Mouse (Mus musculus) T-cell, adult 2 months (primary cell): ENCODE data around the gene Plppr2.

Source experiments
- DNase-seq: peaks from one replicate; pipeline ENCODE4 v3.0.0; 2022; ENCODE audit warnings: low spot score

Gene Plppr2

DNA sequence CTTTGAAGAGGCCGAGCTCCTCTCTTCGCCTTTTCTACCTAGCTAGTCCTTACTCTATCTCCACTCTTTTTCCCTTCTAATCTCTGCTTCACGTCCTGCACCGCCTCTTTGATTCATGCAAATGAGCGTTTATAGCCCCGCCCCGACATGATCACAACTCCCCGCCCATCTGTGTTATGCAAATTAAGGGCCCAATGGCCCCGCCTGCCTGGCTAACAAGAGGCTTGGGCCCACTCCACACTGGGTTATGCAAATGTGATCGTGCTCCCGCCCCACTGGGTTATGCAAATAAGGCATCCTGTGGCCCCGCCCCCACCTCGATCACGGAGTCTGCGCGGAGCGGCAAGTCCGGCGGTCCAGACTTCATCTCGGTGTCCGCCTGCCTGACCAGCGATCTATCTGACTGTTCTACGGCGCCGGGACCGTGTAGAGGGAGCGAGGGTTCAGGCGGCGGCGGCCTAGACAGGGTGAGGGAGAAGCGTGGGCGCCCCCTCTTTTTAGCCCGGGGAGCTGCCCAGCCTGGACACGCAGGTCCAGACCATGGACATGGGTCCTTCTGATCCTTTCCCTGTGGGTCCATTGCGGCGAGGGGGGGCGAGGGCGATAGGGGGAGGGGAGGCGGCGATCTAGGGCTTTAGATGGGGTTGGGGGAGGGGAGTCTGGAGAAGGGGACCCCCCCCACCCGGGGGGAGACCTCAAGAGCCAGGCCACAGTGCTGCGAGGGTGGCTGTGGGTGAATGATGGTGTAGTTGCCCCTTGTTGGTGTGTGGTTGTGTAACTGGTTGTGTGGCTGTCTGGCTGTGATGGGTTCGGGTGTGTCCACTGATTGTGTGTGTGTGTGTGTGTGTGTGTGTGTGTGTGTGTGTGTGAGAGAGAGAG is at the start of gene Plppr2:
Gene Plppr2, plus strand, starts transcription at position 342 of the 879 bp plus-strand sequence.
- peak; percentile 87 for DNase-seq

DNA sequence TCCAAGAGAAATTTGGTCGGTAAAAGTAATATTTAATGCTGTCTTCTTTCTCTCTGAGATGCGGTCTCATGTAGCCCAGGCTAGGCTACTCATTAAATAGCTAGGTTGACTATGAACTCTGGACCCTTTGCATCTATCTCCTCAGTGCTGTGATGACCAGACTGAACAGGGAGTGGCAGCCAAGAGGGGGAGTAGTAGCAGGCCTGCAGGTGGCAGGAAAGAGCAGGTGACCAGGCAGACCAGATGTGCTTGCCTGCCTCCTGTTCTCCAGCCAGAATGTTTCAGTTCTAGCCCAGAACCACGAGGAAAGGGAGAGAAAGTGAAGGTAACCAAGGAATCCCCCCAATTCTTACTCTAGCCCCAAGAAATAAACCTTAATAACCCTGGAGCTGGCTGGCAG is 47.6 kb upstream of the Plppr2 start:
- DNase-seq: no peak

DNA sequence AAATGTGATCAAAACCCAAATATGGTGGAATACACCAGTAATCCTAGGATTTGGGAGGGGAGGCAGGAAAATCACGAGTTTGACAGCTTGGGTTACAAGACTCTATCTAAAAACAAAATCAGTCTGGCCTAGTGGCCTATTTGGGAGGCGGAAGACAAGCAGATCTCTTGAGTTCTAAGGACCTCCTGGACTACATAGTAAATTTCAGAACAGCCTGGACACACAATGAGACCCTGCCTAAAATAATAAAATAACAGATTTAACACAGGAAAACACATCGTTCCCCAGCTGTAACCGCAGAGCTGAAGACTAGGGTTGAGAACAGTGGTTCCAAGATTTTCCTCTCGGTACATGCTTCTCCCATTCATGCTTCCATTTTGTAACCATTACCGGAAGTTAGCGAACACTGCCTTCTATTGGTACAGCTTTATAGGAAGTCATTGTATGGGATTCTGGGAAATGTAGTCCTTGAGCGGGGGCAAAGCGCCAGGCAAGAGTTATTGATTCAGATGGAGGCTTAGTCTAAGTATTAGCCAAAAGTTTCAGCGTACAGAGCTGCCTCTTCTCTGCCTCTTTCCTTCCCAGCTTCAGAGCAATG is 35.5 kb upstream of the Plppr2 start:
- DNase-seq: peak; percentile 53

DNA sequence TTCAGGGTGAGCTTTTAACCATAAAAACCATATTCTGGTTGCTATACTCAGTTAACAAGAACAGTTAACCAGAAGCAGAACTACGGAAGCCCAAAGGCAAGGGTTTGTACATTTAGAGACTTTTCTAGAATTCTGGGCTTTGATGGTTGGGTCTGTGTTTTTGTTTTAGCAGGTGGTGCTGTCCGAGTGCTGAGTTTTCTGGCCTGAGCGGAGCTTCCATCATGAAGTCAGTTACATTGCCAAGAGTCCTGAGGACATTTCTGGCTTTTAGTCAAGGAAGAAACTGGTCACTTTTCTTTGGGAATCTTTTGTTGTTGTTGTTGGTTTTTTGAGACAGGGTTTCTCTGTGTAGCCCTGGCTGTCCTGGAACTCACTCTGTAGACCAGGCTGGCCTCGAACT is 32.8 kb upstream of the Plppr2 start:
- no peak for DNase-seq

DNA sequence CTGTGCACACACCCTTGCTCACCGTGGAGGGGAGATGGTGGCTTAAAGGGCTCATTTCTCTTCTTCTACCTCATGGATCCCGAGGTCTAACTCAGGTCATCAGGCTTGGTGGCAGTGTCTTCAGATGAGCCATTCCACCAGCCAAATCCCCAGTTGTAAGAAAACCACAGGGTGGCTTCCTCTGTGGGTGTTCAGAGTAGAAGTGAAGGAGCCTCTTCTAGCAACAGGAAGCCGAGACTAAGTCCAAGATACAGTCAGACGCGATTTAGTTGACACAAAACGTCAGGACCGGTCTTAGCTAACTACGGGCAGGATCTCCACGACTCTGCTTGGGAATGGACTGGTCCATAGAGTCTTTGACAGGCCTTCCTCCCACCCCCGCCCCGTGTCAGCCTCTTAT is 28.6 kb upstream of the Plppr2 start:
- peak; percentile 28 for DNase-seq

DNA sequence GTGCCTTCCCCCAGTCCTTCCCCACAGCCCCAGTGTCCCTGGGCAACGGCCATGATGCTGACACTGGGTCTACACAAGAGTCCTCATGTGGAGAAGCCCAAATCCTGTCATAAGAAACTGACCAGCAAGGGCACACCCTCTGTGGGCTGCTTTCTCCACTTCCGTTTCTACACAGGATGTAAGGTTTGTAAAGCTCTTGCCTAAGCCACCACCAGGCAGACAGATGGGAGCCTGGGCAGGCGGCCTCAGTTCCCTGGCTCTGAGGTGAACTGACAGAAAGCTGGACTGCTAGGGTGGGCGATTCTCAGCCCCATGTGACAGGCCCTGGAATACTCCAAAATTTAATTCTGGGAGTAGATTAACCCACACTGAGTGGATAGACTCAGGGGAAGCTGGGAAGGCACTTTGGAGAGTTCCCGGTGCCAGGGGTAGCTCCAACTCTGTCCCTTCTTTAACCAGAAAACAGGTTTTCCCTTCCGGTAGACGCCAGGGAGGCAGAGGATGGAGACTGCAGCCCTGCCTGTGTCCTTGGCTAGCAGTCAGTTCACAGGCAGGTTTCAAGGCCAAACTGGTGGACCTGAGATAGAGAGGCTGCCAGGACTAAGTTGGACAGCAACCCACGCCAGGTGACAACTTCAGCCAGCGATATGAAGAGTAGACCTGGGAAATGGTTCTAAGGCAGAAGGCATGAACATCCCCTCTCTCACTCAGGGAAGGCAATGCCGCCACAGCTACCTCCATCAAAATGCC is 27.2 kb upstream of the Plppr2 start:
- DNase-seq: no peak

DNA sequence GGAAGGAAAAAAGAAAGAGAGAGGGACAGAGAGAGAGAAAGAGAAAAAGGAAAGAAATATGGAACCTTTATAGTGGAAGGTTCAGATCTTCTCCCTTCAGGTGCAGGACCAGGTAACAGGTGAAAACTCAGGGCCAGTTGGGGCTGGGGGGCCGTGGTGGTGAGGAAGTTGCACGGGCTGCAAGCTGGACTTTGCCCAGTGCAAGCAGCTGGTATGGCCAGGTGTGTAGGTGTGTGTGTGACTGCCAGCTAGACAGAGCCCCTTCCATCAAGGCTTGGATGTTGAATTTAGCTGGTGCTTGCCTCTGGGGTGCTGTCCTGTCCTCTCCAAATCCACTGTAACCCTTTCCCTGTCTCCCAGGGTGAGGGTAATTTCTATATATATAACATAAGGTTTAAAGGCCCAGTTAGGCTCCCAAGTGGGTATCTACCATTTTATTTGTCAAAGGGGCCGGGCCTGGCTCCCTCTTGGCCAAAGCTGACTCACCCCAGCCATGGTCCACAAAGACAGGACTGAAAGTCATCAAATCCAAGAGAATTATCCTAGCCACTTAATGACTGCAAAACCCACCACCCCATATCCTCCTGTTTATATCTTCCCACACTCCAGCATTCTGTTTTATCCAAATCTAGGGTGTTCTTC is 19.9 kb upstream of the Plppr2 start:
- DNase-seq: no peak

DNA sequence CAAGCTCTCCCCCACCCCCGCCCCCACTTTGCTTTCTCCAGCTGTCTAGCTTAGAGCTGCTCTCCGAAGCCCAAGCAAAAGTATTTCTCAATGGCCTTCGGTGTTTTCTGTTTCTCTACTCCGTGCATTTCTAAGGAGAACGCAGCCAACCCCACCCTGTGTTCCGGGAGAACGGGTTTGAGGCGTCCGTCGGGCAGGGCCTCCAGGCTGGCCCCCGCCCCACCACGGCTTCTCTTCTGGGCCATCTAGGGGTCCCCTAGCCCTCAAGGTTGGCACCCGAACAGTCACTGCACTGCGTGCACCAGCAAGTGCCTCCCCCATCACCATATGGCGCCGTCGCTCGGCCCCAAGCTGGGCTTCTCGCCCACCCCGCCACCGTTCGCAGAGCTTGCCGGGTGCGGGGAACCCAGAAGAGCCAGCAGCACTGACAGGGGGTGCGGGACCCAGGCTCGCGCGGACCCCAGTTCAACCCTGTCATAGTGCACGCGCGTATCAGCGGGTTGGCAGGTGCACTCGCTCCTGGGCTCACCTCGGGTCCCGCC is 19.3 kb upstream of the Plppr2 start:
- no peak for DNase-seq

DNA sequence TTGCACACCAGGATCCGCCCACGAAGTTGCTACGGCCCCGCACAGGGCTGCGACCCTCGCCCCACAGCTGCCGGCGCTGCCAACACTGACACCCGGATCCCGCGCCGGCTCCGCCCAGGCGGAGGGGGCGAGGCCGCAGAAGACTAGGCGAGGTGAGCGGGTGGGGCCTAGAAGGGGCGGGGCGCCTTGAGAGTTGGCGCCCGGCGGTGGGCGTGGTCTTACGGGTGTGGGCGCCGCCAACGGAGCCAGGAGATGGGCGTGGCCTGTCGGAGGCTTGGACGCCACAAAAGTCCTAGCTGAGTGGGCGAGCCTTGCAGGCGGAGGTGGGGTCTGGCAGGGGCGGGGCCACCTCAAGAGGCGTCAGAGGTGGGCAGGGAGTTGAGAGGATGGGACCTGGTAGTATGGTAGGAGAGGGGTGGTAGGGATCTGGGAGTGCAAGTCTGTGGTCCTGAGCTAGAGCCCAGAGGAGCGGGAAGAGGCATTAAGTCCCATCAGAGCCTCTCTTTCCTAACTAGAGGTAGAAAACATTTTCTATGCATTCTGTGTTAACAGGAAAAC is 18.7 kb upstream of the Plppr2 start, which contains the start of gene Rab3d:
Gene Rab3d, minus strand, starts transcription at position 158 of the 558 bp plus-strand sequence.
- DNase-seq: peak; percentile 89

DNA sequence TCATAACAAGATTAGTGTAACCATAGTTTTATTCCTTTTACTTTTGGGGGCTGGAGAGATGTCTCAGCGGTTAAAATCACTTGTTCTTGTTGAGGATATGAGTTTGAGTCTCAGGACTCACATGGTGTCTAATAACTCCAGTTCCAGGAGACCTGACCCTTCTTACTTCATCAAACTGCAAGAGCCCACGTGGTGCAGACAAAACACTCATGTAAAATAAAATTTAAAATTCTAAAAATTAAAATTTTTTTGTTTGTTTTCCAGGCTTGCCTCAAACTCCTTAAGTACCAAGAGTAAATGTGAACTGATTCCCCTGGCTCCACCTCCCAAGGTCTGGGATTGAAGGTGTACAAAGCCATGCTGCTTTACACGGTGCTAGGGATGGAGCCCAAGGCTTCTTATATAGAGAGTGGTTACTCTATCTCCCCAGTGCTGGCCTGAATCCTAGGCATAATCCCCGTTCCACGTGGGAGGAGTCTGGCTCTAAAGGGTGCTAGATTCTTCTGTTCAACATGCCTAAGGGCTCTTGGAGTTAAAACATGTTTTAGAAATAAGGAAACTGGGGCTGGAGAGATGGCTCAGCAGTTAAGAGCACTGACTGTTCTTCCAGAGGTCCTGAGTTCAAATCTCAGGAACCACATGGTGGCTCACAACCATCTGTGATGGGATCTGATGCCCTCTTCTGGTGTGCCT is 18.0 kb upstream of the Plppr2 start:
- DNase-seq: no peak

DNA sequence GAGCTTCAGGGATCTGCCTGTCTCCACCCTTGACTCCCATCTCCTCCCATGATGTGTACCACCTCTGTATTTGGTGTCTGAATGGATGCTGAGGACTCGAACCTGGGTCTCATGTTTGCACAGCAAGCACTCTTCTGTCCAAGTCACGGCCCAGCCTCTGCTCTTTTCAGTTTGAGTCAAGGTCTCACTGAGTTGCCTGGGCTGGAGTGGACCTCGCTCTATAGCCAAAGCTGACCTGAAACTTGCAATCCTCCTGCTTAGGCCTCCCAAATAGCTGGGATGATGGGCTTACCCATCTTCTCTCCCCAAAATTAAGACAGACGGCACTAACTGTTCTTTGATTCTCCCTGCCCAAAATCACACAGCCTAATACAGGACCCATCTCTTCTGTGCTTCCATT is 13.8 kb upstream of the Plppr2 start:
- no peak for DNase-seq

DNA sequence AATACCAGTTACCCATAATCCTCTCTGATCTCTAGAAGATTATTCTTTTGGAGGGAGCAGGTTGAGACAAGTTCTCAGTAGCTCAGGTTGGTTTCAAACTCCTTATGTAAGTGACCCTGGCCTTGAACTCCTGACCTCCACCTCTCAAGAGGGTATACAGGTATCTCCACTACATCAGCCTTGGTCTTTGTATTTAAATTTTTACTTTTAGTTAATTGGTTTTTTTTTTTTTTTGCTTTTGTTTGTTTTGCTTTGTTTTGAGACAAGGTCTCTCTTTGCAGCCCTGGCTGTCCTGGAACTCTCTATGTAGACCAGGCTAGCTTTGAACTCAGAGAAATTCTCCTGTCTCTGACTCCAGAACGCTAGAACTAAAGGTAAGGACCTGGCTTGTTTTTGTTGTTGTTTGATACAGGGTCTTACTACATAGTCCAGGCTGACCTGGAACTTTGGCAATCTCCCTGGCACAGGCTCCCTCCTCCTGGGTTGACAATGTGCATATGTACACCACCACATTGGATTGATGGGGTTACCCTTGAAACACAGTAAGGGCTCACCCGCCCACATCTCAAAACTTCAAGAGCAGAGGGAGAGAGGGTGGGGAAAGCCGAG is 13.2 kb upstream of the Plppr2 start:
- no peak for DNase-seq

DNA sequence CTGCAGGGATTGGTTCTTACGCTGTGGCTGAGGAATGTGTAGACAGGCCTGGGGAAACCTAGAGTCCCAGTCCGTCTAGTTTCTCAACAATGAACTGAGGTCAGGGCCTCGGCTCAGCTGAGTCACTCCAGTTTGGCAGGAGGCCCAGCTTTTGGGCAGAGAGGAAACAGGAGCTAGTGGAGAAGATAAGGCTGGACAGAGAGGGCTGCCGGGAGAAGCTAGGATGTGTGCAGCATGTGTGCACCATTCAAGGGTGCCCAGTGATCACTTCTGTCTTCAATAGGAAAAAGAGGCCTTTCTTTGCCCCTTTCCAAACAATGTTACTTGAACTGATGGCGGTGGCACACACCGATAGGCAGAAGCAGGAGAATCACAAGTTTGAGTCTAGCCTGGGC is 12.7 kb upstream of the Plppr2 start:
- DNase-seq: no peak

DNA sequence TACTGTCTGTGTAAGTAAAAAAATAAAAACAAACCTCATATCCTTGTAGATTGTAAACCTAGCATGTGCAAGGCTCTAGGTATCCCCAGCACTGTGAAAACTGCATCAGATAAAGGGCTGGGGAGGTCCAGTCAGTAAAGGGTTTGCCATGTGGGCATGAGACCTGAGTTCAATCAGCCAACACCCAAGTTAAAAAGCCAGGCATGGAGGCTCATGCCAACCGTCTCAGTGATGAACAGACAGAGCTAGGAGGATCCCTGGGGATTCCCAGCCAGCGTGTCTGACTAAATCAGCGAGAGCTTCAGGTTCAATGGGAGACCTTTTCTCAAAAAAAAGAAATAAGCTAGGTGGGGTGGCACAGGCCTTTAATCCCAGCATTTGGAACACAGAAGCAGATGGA is 11.8 kb upstream of the Plppr2 start:
- DNase-seq: no peak

DNA sequence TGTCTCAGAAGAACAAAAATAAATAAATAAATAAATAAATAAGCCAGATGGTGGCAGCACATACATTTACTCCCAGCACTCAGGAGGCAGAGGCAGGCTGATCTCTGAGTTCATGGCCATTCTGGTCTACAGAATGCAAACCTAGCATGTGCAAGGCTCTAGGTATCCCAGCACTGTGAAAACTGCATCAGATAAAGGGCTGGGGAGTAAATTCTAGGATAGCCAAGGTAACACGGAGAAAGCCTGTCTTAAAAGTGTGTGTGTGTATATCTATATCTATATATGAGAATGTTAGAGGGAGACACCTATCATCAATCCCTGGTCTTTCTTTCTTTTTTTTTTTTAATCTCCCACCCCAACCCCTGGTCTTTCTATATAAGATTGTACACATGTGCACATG is 11.3 kb upstream of the Plppr2 start:
- no peak for DNase-seq

DNA sequence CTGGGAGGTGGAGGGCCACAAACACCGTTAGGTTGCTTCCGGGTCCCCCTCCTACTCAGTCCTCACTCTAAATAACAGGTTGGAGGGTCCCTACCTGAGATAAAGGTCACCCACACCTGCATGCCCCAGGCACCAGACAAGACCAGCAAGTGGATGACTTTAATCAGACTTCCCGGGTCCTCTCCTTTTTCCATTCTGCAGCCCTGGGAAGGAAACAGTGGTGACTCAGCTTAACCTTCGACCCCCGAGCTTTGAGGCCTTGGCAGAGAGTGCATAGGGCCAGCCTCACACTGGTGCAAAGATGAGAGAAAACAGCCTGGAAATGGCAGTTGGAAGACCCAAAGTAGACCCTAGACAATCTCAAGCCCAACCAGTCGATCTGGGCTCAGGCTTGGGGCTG is 10.7 kb upstream of the Plppr2 start:
- no peak for DNase-seq

DNA sequence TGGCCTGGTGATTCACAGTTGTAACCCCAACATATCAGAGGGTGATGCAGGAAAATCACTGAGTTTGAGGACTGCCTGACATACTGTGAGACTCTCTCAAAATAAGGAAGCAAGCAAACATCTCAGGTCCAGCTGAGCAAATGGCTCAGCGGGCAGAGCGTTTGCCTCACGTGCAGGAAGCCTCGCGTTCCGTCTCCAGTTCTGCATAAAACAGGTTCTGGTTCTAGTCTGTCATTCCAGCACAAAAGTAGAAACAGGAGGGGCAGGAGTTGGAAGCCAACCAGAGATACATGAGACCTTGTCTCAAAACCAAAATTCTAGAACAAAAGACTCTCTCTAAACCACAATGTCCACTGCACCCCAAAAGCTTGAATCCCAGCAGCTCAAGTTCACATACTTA is 10.0 kb upstream of the Plppr2 start:
- no peak for DNase-seq

DNA sequence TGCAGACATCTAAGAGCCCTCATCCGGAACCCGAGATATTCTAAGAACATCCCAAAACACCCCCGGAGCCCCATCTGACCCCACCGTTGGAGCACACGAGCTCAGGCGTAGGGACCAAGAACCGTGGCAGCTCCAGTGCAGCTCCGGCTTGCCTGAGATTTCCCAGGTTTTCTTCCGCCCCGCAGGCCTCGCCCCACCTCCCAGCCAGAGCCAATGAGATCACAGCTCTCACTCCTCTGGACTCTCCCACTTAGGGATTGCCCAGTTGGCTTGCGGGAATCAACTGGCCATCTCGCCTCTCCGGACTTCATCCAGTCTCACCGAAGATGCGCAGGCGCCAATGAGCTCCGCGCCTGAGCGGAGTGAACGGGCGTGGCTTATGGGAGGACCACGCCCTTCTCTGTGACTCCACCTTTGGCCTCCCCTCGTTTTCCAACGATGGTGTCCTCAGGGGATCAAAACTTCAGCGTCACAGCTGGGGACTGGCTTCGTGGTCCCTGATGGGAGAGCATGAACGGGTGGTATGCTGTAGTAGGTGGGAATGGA is 9.6 kb upstream of the Plppr2 start, which contains the start of the genes Ccdc159 and Tmem205:
Gene Ccdc159, plus strand, starts transcription at position 264 of the 546 bp plus-strand sequence.
Gene Tmem205, minus strand, starts transcription at position 349 of the 546 bp plus-strand sequence.
- no peak for DNase-seq

DNA sequence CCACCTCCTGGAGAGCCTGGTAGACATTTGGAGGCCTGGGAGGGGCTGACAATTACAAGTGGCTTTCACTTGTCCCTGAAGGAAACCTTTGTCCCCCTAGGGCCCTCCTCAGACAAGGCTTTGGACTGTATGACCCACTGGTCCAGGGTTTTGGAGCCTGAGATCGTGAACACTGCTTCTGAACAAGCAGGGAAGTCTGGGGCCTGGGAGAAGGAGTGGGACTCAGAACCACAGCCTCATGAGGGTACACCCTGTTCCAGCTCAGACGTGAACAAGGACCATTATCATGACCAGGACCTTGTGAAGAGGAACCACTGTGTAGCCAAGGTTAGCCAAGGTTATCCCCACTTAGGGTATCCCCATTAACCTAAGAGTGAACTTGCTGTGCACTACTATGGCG is 7.6 kb upstream of the Plppr2 start:
- DNase-seq: no peak

DNA sequence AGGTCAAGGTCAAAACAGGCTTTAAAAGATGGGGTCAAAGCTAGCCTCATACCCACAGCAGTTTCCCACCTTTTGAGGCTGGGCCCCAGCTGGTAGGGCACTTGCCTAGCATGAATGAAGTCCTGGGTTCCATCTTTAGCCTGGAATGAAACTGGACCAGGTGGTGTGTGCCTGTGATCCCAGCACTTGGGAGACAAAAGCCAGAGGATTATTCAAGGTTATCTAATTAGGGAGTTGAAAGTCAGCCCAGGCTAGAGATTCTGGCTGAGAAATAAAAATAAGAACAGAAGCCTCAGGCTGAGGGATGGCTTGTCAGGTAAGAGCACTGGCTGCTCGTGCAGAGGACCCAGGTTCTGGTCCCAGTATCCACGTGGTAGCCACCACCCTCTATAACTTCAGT is 4.8 kb upstream of the Plppr2 start:
- no peak for DNase-seq
